Mouse (Mus musculus): ENCODE results near the gene Ap4b1. TPM values are rescaled to one million over a fixed set of nuclear protein-coding genes. Genes with fewer than 3 reads are reported as not detected.
"Not testable (repeated sequence)": the region's sequence is repeated elsewhere in the genome, so short reads cannot be mapped to it uniquely, and the experiment has no call there.

Gene Ap4b1
- total RNA-seq, 1 experiment: 12.8 TPM

- no peak for TF ChIP-seq MAFK (IDR thresholded peaks at IDR 0.05; ENCODE audit: insufficient read depth, low read depth, low read length)
- no peak for TF ChIP-seq HCFC1 (IDR thresholded peaks at IDR 0.05; ENCODE audit: borderline replicate concordance, insufficient read depth, low read length)
- no peak for TF ChIP-seq CHD2 (IDR thresholded peaks at IDR 0.05; ENCODE audit: low read depth, low read length)
- no peak for TF ChIP-seq ZNF384 (IDR thresholded peaks at IDR 0.05; ENCODE audit: low read depth, low read length)
- TF ChIP-seq ZC3H11A (IDR thresholded peaks at IDR 0.05; ENCODE audit: borderline replicate concordance, low read depth, low read length): no peak
- Histone ChIP-seq H3K4me1 (ENCODE audit: control insufficient read depth in 2 of 2, insufficient read depth in 2 of 2, low read length in 2 of 2, poor library complexity in 1 of 2) (peaks cover 4 to 7% of the 10 kb centered on the region in 2 experiments), H3K4me3 (ENCODE audit: insufficient read depth in 1 of 2, low read depth in 1 of 2, low read length in 2 of 2, poor library complexity in 1 of 2, severe bottlenecking in 1 of 2) (no peak overlapping the region), H3K36me3 (ENCODE audit: control insufficient read depth, insufficient read depth, low read length, poor library complexity, severe bottlenecking) (no peaks in the 10 kb centered on the region), H3K9ac (ENCODE audit: insufficient read depth, low read depth, low read length, poor library complexity, severe bottlenecking) (no peak overlapping the region), H3K27ac (ENCODE audit: insufficient read depth, low read depth, low read length, poor library complexity, severe bottlenecking) (no peak overlapping the region), H3K9me3 (ENCODE audit: control insufficient read depth, insufficient read depth, low read depth, low read length) (no peaks in the 10 kb centered on the region)
- in situ Hi-C loops (cut with MboI; ENCODE audit: low sequenced_read_pairs in 2 of 2, unreplicated experiment in 2 of 2): no loop called here
- DNase-seq (ENCODE audit: low read depth, low spot score): no peak
Observed at GRCm38 (mm10) chr3:103789096-103789495, 20.2 kb upstream of the Ap4b1 start.

GRCm38 (mm10) chr3:103789891-103790345 lies 19.4 kb upstream of the Ap4b1 start:
- in situ Hi-C loops (cut with MboI; ENCODE audit: low sequenced_read_pairs in 2 of 2, unreplicated experiment in 2 of 2): no loop called here
- Histone ChIP-seq H3K27ac (ENCODE audit: insufficient read depth, low read depth, low read length, poor library complexity, severe bottlenecking) (no peak overlapping the region), H3K36me3 (ENCODE audit: control insufficient read depth, insufficient read depth, low read length, poor library complexity, severe bottlenecking) (no peaks in the 10 kb centered on the region), H3K4me1 (ENCODE audit: control insufficient read depth in 2 of 2, insufficient read depth in 2 of 2, low read length in 2 of 2, poor library complexity in 1 of 2) (peaks cover 4 to 7% of the 10 kb centered on the region in 2 experiments; a peak in 3 of 4 replicates), H3K4me3 (ENCODE audit: insufficient read depth in 1 of 2, low read depth in 1 of 2, low read length in 2 of 2, poor library complexity in 1 of 2, severe bottlenecking in 1 of 2) (peak overlapping the region; percentile 82 to 95), H3K9me3 (ENCODE audit: control insufficient read depth, insufficient read depth, low read depth, low read length) (no peaks in the 10 kb centered on the region), H3K9ac (ENCODE audit: insufficient read depth, low read depth, low read length, poor library complexity, severe bottlenecking) (peak overlapping the region; percentile 84; the same call in 1 of the 2 replicates)
- no peak for TF ChIP-seq ZC3H11A (IDR thresholded peaks at IDR 0.05; ENCODE audit: borderline replicate concordance, low read depth, low read length)
- TF ChIP-seq CHD2 (IDR thresholded peaks at IDR 0.05; ENCODE audit: low read depth, low read length): no peak
- no peak for TF ChIP-seq MAFK (IDR thresholded peaks at IDR 0.05; ENCODE audit: insufficient read depth, low read depth, low read length)
- TF ChIP-seq HCFC1 (IDR thresholded peaks at IDR 0.05; ENCODE audit: borderline replicate concordance, insufficient read depth, low read length): no peak
- TF ChIP-seq ZNF384 (IDR thresholded peaks at IDR 0.05; ENCODE audit: low read depth, low read length): no peak
- DNase-seq (ENCODE audit: low read depth, low spot score): no peak

DNA sequence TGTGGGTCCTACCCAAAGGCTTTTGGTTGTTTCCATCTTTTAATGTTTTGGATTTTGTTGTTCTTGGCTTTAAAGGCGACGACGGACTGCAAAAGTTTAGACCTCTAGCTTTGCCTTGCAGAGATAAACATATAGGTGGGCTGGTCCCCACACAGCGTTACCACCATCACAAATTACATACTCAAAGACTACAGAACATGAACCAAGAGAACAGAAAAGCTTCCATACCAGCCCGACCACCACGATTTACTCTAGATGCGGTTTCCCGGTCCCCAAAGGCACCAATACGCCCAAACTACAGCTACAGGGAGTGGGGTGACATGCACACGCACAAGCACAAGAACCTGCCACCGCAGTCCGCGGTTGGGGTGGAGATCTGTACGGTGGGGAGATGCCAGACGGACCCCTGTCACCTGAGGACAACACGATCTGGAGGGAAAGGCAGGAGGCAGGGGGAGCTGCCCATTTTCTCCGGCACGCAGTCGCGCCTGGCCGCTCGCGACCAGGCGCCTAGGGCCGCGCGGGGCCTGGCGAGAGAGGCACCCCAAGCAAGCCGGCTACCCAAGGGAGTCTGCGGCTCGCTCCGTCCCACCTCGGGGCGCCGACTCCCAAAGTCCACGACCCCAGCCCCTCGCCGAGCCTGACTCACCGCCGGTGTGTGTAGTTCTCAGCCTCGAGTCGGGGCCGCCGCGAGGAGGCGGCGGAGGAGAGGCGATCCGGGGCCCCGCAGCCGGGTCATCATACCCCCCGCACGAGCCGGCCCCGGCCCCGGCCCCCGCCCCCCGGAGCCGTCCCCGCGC lies 18.8 kb upstream of the Ap4b1 start:
- no peaks in the 10 kb centered on the region for H3K9me3 ChIP-seq (ENCODE audit: control insufficient read depth, insufficient read depth, low read depth, low read length)
- no peak overlapping the region; the same call in none of the 2 replicates for H3K27ac ChIP-seq (ENCODE audit: insufficient read depth, low read depth, low read length, poor library complexity, severe bottlenecking)
- peak overlapping the region; percentile 82 to 95 for H3K4me3 ChIP-seq (ENCODE audit: insufficient read depth in 1 of 2, low read depth in 1 of 2, low read length in 2 of 2, poor library complexity in 1 of 2, severe bottlenecking in 1 of 2)
- peak overlapping the region; percentile 84 for H3K9ac ChIP-seq (ENCODE audit: insufficient read depth, low read depth, low read length, poor library complexity, severe bottlenecking)
- in situ Hi-C loops (cut with MboI; ENCODE audit: low sequenced_read_pairs in 2 of 2, unreplicated experiment in 2 of 2): no loop called here
- no peaks in the 10 kb centered on the region for H3K36me3 ChIP-seq (ENCODE audit: control insufficient read depth, insufficient read depth, low read length, poor library complexity, severe bottlenecking)
- no peak for TF ChIP-seq MAFK (IDR thresholded peaks at IDR 0.05; ENCODE audit: insufficient read depth, low read depth, low read length)
- no peak for TF ChIP-seq HCFC1 (IDR thresholded peaks at IDR 0.05; ENCODE audit: borderline replicate concordance, insufficient read depth, low read length)
- TF ChIP-seq ZC3H11A (IDR thresholded peaks at IDR 0.05; ENCODE audit: borderline replicate concordance, low read depth, low read length): no peak
- no peak for TF ChIP-seq CHD2 (IDR thresholded peaks at IDR 0.05; ENCODE audit: low read depth, low read length)
- no peak for TF ChIP-seq ZNF384 (IDR thresholded peaks at IDR 0.05; ENCODE audit: low read depth, low read length)
- DNase-seq (ENCODE audit: low read depth, low spot score): no peak
- H3K4me1 ChIP-seq (ENCODE audit: control insufficient read depth in 2 of 2, insufficient read depth in 2 of 2, low read length in 2 of 2, poor library complexity in 1 of 2): peaks cover 4 to 7% of the 10 kb centered on the region in 2 experiments; a peak in 3 of 4 replicates

GRCm38 (mm10) chr3:103791230-103792110 lies 17.9 kb upstream of the Ap4b1 start, which contains the start of gene Hipk1:
Hipk1 (minus strand) TSS chr3:103791563.
- Histone ChIP-seq H3K27ac (ENCODE audit: insufficient read depth, low read depth, low read length, poor library complexity, severe bottlenecking) (no peak within 1 kb of the TSS; the same call in none of the 2 replicates), H3K4me1 (ENCODE audit: control insufficient read depth in 2 of 2, insufficient read depth in 2 of 2, low read length in 2 of 2, poor library complexity in 1 of 2) (peaks cover 4 to 7% of the 10 kb centered on the region in 2 experiments; a peak in 3 of 4 replicates), H3K36me3 (ENCODE audit: control insufficient read depth, insufficient read depth, low read length, poor library complexity, severe bottlenecking) (no peaks in the 10 kb centered on the region), H3K9ac (ENCODE audit: insufficient read depth, low read depth, low read length, poor library complexity, severe bottlenecking) (peak within 1 kb of the TSS; percentile 84), H3K4me3 (ENCODE audit: insufficient read depth in 1 of 2, low read depth in 1 of 2, low read length in 2 of 2, poor library complexity in 1 of 2, severe bottlenecking in 1 of 2) (peak within 1 kb of the TSS; percentile 82 to 95), H3K9me3 (ENCODE audit: control insufficient read depth, insufficient read depth, low read depth, low read length) (no peaks in the 10 kb centered on the region)
- in situ Hi-C loops (cut with MboI; ENCODE audit: low sequenced_read_pairs in 2 of 2, unreplicated experiment in 2 of 2): no loop called here
- no peak for TF ChIP-seq ZC3H11A (IDR thresholded peaks at IDR 0.05; ENCODE audit: borderline replicate concordance, low read depth, low read length)
- no peak for TF ChIP-seq CHD2 (IDR thresholded peaks at IDR 0.05; ENCODE audit: low read depth, low read length)
- TF ChIP-seq HCFC1 (IDR thresholded peaks at IDR 0.05; ENCODE audit: borderline replicate concordance, insufficient read depth, low read length): peak; percentile 68
- TF ChIP-seq ZNF384 (IDR thresholded peaks at IDR 0.05; ENCODE audit: low read depth, low read length): no peak
- TF ChIP-seq MAFK (IDR thresholded peaks at IDR 0.05; ENCODE audit: insufficient read depth, low read depth, low read length): no peak
- peak; percentile 84 for DNase-seq (ENCODE audit: low read depth, low spot score)

GRCm38 (mm10) chr3:103792111-103792406 lies 17.3 kb upstream of the Ap4b1 start:
- H3K9me3 ChIP-seq (ENCODE audit: control insufficient read depth, insufficient read depth, low read depth, low read length); DNase-seq (ENCODE audit: low read depth, low spot score); H3K36me3 ChIP-seq (ENCODE audit: control insufficient read depth, insufficient read depth, low read length, poor library complexity, severe bottlenecking); H3K9ac ChIP-seq (ENCODE audit: insufficient read depth, low read depth, low read length, poor library complexity, severe bottlenecking); in situ Hi-C loops (cut with MboI; ENCODE audit: low sequenced_read_pairs in 2 of 2, unreplicated experiment in 2 of 2); H3K4me1 ChIP-seq (ENCODE audit: control insufficient read depth in 2 of 2, insufficient read depth in 2 of 2, low read length in 2 of 2, poor library complexity in 1 of 2); H3K27ac ChIP-seq (ENCODE audit: insufficient read depth, low read depth, low read length, poor library complexity, severe bottlenecking): not testable (repeated sequence)
- peak overlapping the region; percentile 82 to 89; a peak in 3 of 4 replicates for H3K4me3 ChIP-seq (ENCODE audit: insufficient read depth in 1 of 2, low read depth in 1 of 2, low read length in 2 of 2, poor library complexity in 1 of 2, severe bottlenecking in 1 of 2)

All from ES-E14 (cell line).